In the genomic region with DNA sequence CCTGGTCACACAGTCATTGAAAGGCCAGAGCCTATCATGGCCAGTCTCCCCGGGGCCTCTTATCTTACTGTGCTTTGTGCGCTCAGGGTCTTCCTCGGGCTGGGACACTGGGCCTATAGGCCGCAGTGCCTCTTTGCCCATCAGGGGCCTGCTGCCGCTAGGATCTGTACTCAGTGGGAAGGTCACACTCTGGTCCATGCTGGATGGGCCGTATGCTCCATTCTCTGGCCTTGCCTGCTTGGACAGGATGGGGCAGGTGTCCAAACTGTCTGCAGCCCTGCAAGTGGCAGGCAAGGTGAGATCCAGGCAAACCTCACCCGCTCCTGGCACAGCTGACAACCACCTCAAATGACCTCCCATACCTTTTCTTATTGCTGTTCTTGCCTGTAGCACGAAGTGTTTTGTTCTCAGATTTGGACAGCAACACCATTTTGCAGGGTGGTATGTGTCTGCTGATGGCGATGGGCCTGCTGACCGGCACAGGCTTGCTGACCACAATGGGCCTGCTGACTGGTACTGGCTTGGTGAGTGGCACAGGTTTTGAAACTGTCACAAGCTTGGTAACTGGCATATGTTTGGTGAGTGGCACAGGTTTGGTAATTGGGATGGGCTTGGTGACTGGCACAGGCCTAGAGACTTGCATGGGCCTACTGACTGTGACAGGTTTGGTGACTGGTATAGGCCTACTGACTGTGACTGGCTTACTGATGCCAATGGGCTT, we compare ENCODE assay signal across 23 mouse cellular contexts. TPM values are rescaled to one million over a fixed set of nuclear protein-coding genes. Genes with fewer than 3 reads are reported as not detected.
A peak's percentile ranks its signal among the peaks of the same experiment; 100 is the strongest.
DNase-seq lines count a peak whose midpoint lies in the region; ATAC-seq lines count a peak whose summit lies in the region.
"Had no signal": no experiment of that assay in that cellular context is flagged by ENCODE, and none has a peak within 500 bp of the region (broad histone marks: within the 10 kb centered on the region; RNA-seq: fewer than 3 reads in every experiment).

No protein-coding gene starts in this region.

- no peak for ATAC-seq in midbrain, embryonic 15.5 days (replicated peaks)
- ATAC-seq: forebrain, embryonic 13.5 days; liver, postnatal 0 days; lung, postnatal 0 days; Patski had no signal

- intact Hi-C loops in heart, postnatal 10 days (cut with DNase I): no loop called here

- H3K27me3 ChIP-seq in midbrain, embryonic 10.5 days (ENCODE audit: low read depth, poor library complexity, severe bottlenecking): no peaks in the 10 kb centered on the region
- no peaks in the 10 kb centered on the region for H3K27me3 ChIP-seq in midbrain, embryonic 15.5 days (replicated peaks)
- H3K27me3 ChIP-seq: CH12.LX; embryonic facial prominence, embryonic 12.5 days; forebrain, embryonic 13.5 days; heart, embryonic 13.5 days; hindbrain, embryonic 12.5 days; limb, embryonic 12.5 days; Patski had no signal

- no peak overlapping the region for H3K27ac ChIP-seq in midbrain, embryonic 10.5 days (replicated peaks)
- H3K27ac ChIP-seq in midbrain, embryonic 15.5 days: no peak overlapping the region
- H3K27ac ChIP-seq: embryonic facial prominence, embryonic 12.5 days; forebrain, embryonic 13.5 days; heart, embryonic 13.5 days; hindbrain, embryonic 12.5 days; kidney, postnatal 0 days; limb, embryonic 12.5 days; macrophage had no signal

- H3K4me2 ChIP-seq in midbrain, embryonic 15.5 days: no peak overlapping the region
- H3K4me2 ChIP-seq: embryonic facial prominence, embryonic 12.5 days; forebrain, embryonic 13.5 days; heart, embryonic 13.5 days; hindbrain, embryonic 12.5 days; limb, embryonic 12.5 days; liver, embryonic 11.5 days had no signal

- H3K4me1 ChIP-seq in midbrain, embryonic 10.5 days: peaks cover 30% of the 10 kb centered on the region
- H3K4me1 ChIP-seq in midbrain, embryonic 15.5 days: peaks cover 23% of the 10 kb centered on the region

- DNase-seq in cerebellum, adult 9-10 months: peak; percentile 64
- no peak for DNase-seq in cerebellum, postnatal 14 days
- peak; percentile 89 for DNase-seq in heart, adult 11 months
- DNase-seq in heart, postnatal 10 days: no peak
- no peak for DNase-seq in midbrain, embryonic 10.5 days (ENCODE audit: low spot score)
- DNase-seq: B cell, adult 2 months; kidney, adult 18-20 months; thymus, postnatal 14 days had no signal

- no peak overlapping the region for H3K9ac ChIP-seq in midbrain, embryonic 15.5 days
- H3K9ac ChIP-seq: embryonic facial prominence, embryonic 12.5 days; forebrain, embryonic 13.5 days; heart, embryonic 13.5 days; hindbrain, embryonic 12.5 days; limb, embryonic 12.5 days; liver, postnatal 0 days had no signal

- 0 out of 2 replicates have a peak overlapping the region, but pooled peaks have one; percentile 9 for H3K4me3 ChIP-seq in midbrain, embryonic 10.5 days
- no peak overlapping the region for H3K4me3 ChIP-seq in midbrain, embryonic 15.5 days
- H3K4me3 ChIP-seq: embryonic facial prominence, embryonic 12.5 days; erythroblast, embryonic 14.5 days; forebrain, embryonic 13.5 days; heart, embryonic 13.5 days; hindbrain, embryonic 12.5 days; limb, embryonic 12.5 days had no signal

- H3K36me3 ChIP-seq in midbrain, embryonic 10.5 days: peaks cover 68% of the 10 kb centered on the region
- peaks cover 46% of the 10 kb centered on the region for H3K36me3 ChIP-seq in midbrain, embryonic 15.5 days (replicated peaks)

- WGBS in midbrain, embryonic 10.5 days: 94% methylated on average over 10 of the region's 10 CpGs
- WGBS in midbrain, embryonic 15.5 days: 92% methylated on average over 10 of the region's 10 CpGs

- H3K9me3 ChIP-seq in midbrain, embryonic 10.5 days (replicated peaks): no peaks in the 10 kb centered on the region
- no peaks in the 10 kb centered on the region for H3K9me3 ChIP-seq in midbrain, embryonic 15.5 days
- H3K9me3 ChIP-seq: embryonic facial prominence, embryonic 12.5 days; forebrain, embryonic 13.5 days; G1E; heart, embryonic 13.5 days; hindbrain, embryonic 12.5 days; limb, embryonic 12.5 days had no signal

RNA-seq across cellular contexts. Expression of gene Prpf6, which starts 2.5 kb away (rescaled TPM):
- 10 to 100 TPM; 37.0 to 41.1 TPM for total RNA-seq in heart, postnatal 10 days (2021)
- 82.0 and 85.4 TPM in 2 replicates for polyA plus RNA-seq in midbrain, embryonic 10.5 days (2016; fragmentation: Nextera tagmentation; extraction: Ambion mirVana)
- polyA plus RNA-seq in midbrain, embryonic 15.5 days (2015; fragmentation: Nextera tagmentation; extraction: Ambion mirVana): 68.4 and 69.0 TPM in 2 replicates

RNA-seq across cellular contexts. Expression of gene Zfp512b, which starts 3.4 kb away (rescaled TPM):
- 10 to 100 TPM; 31.2 to 39.5 TPM for total RNA-seq in heart, postnatal 10 days (2021)
- polyA plus RNA-seq in midbrain, embryonic 10.5 days (2016; fragmentation: Nextera tagmentation; extraction: Ambion mirVana): 34.6 and 48.0 TPM in 2 replicates
- 97.1 and 111 TPM in 2 replicates for polyA plus RNA-seq in midbrain, embryonic 15.5 days (2015; fragmentation: Nextera tagmentation; extraction: Ambion mirVana)

RNA-seq across cellular contexts. Expression of gene Uckl1, which starts 4.5 kb away (rescaled TPM):
- total RNA-seq in heart, postnatal 10 days (2021): 10 to 100 TPM; 43.3 to 47.1 TPM
- 49.8 and 59.3 TPM in 2 replicates for polyA plus RNA-seq in midbrain, embryonic 10.5 days (2016; fragmentation: Nextera tagmentation; extraction: Ambion mirVana)
- polyA plus RNA-seq in midbrain, embryonic 15.5 days (2015; fragmentation: Nextera tagmentation; extraction: Ambion mirVana): 77.2 and 81.8 TPM in 2 replicates

RNA-seq across cellular contexts. Expression of gene Samd10, which starts 9.8 kb away (rescaled TPM):
- total RNA-seq in heart, postnatal 10 days (2021): 1 to 10 TPM; 2.7 to 3.2 TPM
- 36.4 and 56.1 TPM in 2 replicates for polyA plus RNA-seq in midbrain, embryonic 10.5 days (2016; fragmentation: Nextera tagmentation; extraction: Ambion mirVana)
- polyA plus RNA-seq in midbrain, embryonic 15.5 days (2015; fragmentation: Nextera tagmentation; extraction: Ambion mirVana): 232 and 239 TPM in 2 replicates
- polyA plus RNA-seq: erythroblast, embryonic 14.5 days had no signal

Comparison
In these comparisons a context has a peak if more than half of its experiments do, and no peak if none do; other contexts are left out.
1. DNase-seq: peak in cerebellum, adult 9-10 months (single experiment) and heart, adult 11 months (single experiment); none in cerebellum, postnatal 14 days (0 of 2), heart, postnatal 10 days (0 of 2) and midbrain, embryonic 10.5 days (single experiment).